Mouse (Mus musculus) embryonic facial prominence, embryonic 12.5 days (tissue): ENCODE results near the gene Atg7. TPM values are rescaled to one million over a fixed set of nuclear protein-coding genes. Genes with fewer than 3 reads are reported as not detected.
A peak's percentile ranks its signal among the peaks of the same experiment; 100 is the strongest.

Experiments
- ATAC-seq: fragments of 200-750 bp; cut with Nextera tagmentation; 2 replicates; pipeline ENCODE4 v1.8.0; 2017; ENCODE audit not compliant: insufficient number of reproducible peaks, insufficient read depth, low FRiP score, low TSS enrichment
- H3K27ac ChIP-seq: fragments of 300-500 bp; sonication (generic); 2 replicates; pipeline ENCODE4 v1.5.1; 2016; ENCODE audit warnings: mild to moderate bottlenecking
- H3K27me3 ChIP-seq: fragments of 300-500 bp; sonication (generic); 2 replicates; pipeline ENCODE4 v1.6.1; 2016; ENCODE audit warnings: mild to moderate bottlenecking, moderate library complexity
- H3K36me3 ChIP-seq: fragments of 300-500 bp; sonication (generic); 2 replicates; pipeline ENCODE4 v1.6.1; 2016; ENCODE audit warnings: mild to moderate bottlenecking
- H3K4me1 ChIP-seq: fragments of 300-500 bp; sonication (generic); 2 replicates; pipeline ENCODE4 v1.6.1; 2016
- H3K4me2 ChIP-seq: fragments of 300-500 bp; sonication (generic); replicated peaks from 2 replicates; pipeline ENCODE4 v1.6.1; 2016; ENCODE audit warnings: mild to moderate bottlenecking, moderate library complexity
- H3K4me3 ChIP-seq: fragments of 300-500 bp; sonication (generic); 2 replicates; pipeline ENCODE4 v1.5.1; 2016; ENCODE audit warnings: mild to moderate bottlenecking
- H3K9ac ChIP-seq: fragments of 300-500 bp; sonication (generic); 2 replicates; pipeline ENCODE4 v1.6.1; 2016; ENCODE audit warnings: mild to moderate bottlenecking, moderate library complexity
- H3K9me3 ChIP-seq: fragments of 300-500 bp; sonication (generic); 2 replicates; pipeline ENCODE4 v1.6.1; 2016; ENCODE audit warnings: mild to moderate bottlenecking, moderate library complexity
- WGBS: fragments of 180-500 bp; shearing (Covaris S2); methylation state at CpG from one replicate; pipeline ENCODE4 v1.1.7; 2016; 5-methylcytosine and 5-hydroxymethylcytosine counted together
- polyA plus RNA-seq: library from polyadenylated mRNA; unstranded; fragments of >200 nt; fragmentation: Nextera tagmentation; extraction: Ambion mirVana; gene quantifications from 2 replicates; pipeline ENCODE4 v1.2.1, GENCODE M21; 2016

Gene Atg7
- polyA plus RNA-seq, 1 experiment from 2014 or later, result 18.3 TPM

- Histone ChIP-seq H3K4me1 (peaks cover 6% of the 10 kb centered on the region; the same call in 1 of the 2 replicates), H3K36me3 (no peaks in the 10 kb centered on the region), H3K4me3 (no peak overlapping the region), H3K27me3 (no peaks in the 10 kb centered on the region), H3K9ac (no peak overlapping the region), H3K27ac (no peak overlapping the region), H3K9me3 (no peaks in the 10 kb centered on the region), H3K4me2 (no peak overlapping the region)
- no peak for ATAC-seq
- WGBS, result 27% methylated on average over 2 of the region's 2 CpGs
These were observed 47.8 kb downstream of the Atg7 start for GRCm38 (mm10) chr6:114690661-114691060.

GRCm38 (mm10) chr6:114691530-114691929, 48.6 kb downstream of the Atg7 start:
- Histone ChIP-seq H3K27me3 (no peaks in the 10 kb centered on the region), H3K4me1 (peaks cover 6% of the 10 kb centered on the region; the same call in 1 of the 2 replicates), H3K9me3 (no peaks in the 10 kb centered on the region), H3K4me2 (no peak overlapping the region), H3K36me3 (no peaks in the 10 kb centered on the region), H3K9ac (no peak overlapping the region), H3K27ac (no peak overlapping the region), H3K4me3 (no peak overlapping the region)
- 79% methylated on average over 6 of the region's 6 CpGs for WGBS
- no peak for ATAC-seq

- no peak for ATAC-seq
- Histone ChIP-seq H3K9me3 (no peaks in the 10 kb centered on the region), H3K4me2 (no peak overlapping the region), H3K4me1 (peaks cover 6% of the 10 kb centered on the region; the same call in 1 of the 2 replicates), H3K9ac (no peak overlapping the region), H3K36me3 (no peaks in the 10 kb centered on the region), H3K4me3 (no peak overlapping the region), H3K27me3 (no peaks in the 10 kb centered on the region), H3K27ac (no peak overlapping the region)
- 92% methylated on average over 10 of the region's 10 CpGs for WGBS
These were observed 49.8 kb downstream of the Atg7 start for GRCm38 (mm10) chr6:114692691-114693090.

- no peaks in the 10 kb centered on the region for H3K27me3 ChIP-seq
- WGBS, result 44% methylated on average over 9 of the region's 9 CpGs
- no peak overlapping the region for H3K4me3 ChIP-seq
- H3K36me3 ChIP-seq, result no peaks in the 10 kb centered on the region; the same call in 1 of the 2 replicates
- no peak overlapping the region for H3K27ac ChIP-seq
- no peaks in the 10 kb centered on the region for H3K9me3 ChIP-seq
- H3K9ac ChIP-seq, result no peak overlapping the region
- no peak for ATAC-seq
- no peaks in the 10 kb centered on the region for H3K4me1 ChIP-seq
- H3K4me2 ChIP-seq, result no peak overlapping the region
These were observed 55.0 kb downstream of the Atg7 start for GRCm38 (mm10) chr6:114697646-114698490.

GRCm38 (mm10) chr6:114698578-114698977, 55.7 kb downstream of the Atg7 start:
- Histone ChIP-seq H3K4me2 (no peak overlapping the region), H3K4me1 (no peaks in the 10 kb centered on the region), H3K27me3 (no peaks in the 10 kb centered on the region), H3K9me3 (no peaks in the 10 kb centered on the region), H3K27ac (no peak overlapping the region), H3K9ac (no peak overlapping the region), H3K36me3 (no peaks in the 10 kb centered on the region; the same call in 1 of the 2 replicates), H3K4me3 (no peak overlapping the region)
- ATAC-seq, result no peak
- 67% methylated on average over 5 of the region's 5 CpGs for WGBS

- 75% methylated on average over 3 of the region's 3 CpGs for WGBS
- no peaks in the 10 kb centered on the region for H3K4me1 ChIP-seq
- H3K36me3 ChIP-seq, result no peaks in the 10 kb centered on the region; the same call in 1 of the 2 replicates
- H3K27me3 ChIP-seq, result no peaks in the 10 kb centered on the region
- H3K4me3 ChIP-seq, result no peak overlapping the region
- no peak overlapping the region for H3K27ac ChIP-seq
- no peaks in the 10 kb centered on the region for H3K9me3 ChIP-seq
- ATAC-seq, result no peak
- H3K9ac ChIP-seq, result no peak overlapping the region
- H3K4me2 ChIP-seq, result no peak overlapping the region
These were observed 57.8 kb downstream of the Atg7 start for GRCm38 (mm10) chr6:114700704-114701103.

GRCm38 (mm10) chr6:114707032-114707431, 64.1 kb downstream of the Atg7 start:
- Histone ChIP-seq H3K27ac (no peak overlapping the region), H3K4me3 (no peak overlapping the region), H3K9me3 (no peaks in the 10 kb centered on the region), H3K9ac (no peak overlapping the region), H3K4me1 (0 out of 2 replicates have a peak, but pooled peaks cover 4% of the 10 kb centered on the region), H3K4me2 (no peak overlapping the region), H3K36me3 (no peaks in the 10 kb centered on the region; the same call in 1 of the 2 replicates), H3K27me3 (no peaks in the 10 kb centered on the region)
- 78% methylated on average over 3 of the region's 3 CpGs for WGBS
- ATAC-seq, result no peak

- Histone ChIP-seq H3K4me3 (no peak overlapping the region), H3K27ac (no peak overlapping the region), H3K36me3 (peaks cover 4% of the 10 kb centered on the region; the same call in 1 of the 2 replicates), H3K4me2 (no peak overlapping the region), H3K9me3 (no peaks in the 10 kb centered on the region), H3K27me3 (no peaks in the 10 kb centered on the region), H3K4me1 (peaks cover 16% of the 10 kb centered on the region), H3K9ac (no peak overlapping the region)
- ATAC-seq, result no peak
- WGBS, result 68% methylated on average over 4 of the region's 4 CpGs
These were observed 69.5 kb downstream of the Atg7 start for GRCm38 (mm10) chr6:114712242-114713050.

- Histone ChIP-seq H3K4me3 (no peak overlapping the region), H3K9me3 (no peaks in the 10 kb centered on the region), H3K4me1 (peaks cover 16% of the 10 kb centered on the region), H3K4me2 (no peak overlapping the region), H3K27ac (no peak overlapping the region), H3K36me3 (peaks cover 4% of the 10 kb centered on the region; the same call in 1 of the 2 replicates), H3K27me3 (no peaks in the 10 kb centered on the region), H3K9ac (no peak overlapping the region)
- WGBS, result 85% methylated on average over 3 of the region's 3 CpGs
- ATAC-seq, result no peak
These were observed 70.6 kb downstream of the Atg7 start for GRCm38 (mm10) chr6:114713538-114713937.

GRCm38 (mm10) chr6:114714654-114715053, 71.8 kb downstream of the Atg7 start:
- ATAC-seq, result no peak
- Histone ChIP-seq H3K27ac (no peak overlapping the region), H3K27me3 (no peaks in the 10 kb centered on the region), H3K4me1 (peaks cover 16% of the 10 kb centered on the region), H3K4me2 (no peak overlapping the region), H3K9ac (no peak overlapping the region), H3K9me3 (no peaks in the 10 kb centered on the region), H3K4me3 (no peak overlapping the region), H3K36me3 (peaks cover 4% of the 10 kb centered on the region; the same call in 1 of the 2 replicates)
- WGBS, result 33% methylated on average over 5 of the region's 5 CpGs

GRCm38 (mm10) chr6:114715289-114716030, 72.6 kb downstream of the Atg7 start:
- H3K36me3 ChIP-seq, result peaks cover 4% of the 10 kb centered on the region; the same call in 1 of the 2 replicates
- 0 out of 2 replicates have a peak overlapping the region, but pooled peaks have one; percentile 58 for H3K27ac ChIP-seq
- WGBS, result 58% methylated on average over 7 of the region's 7 CpGs
- H3K4me2 ChIP-seq, result no peak overlapping the region
- no peaks in the 10 kb centered on the region for H3K9me3 ChIP-seq
- H3K9ac ChIP-seq, result no peak overlapping the region
- H3K4me3 ChIP-seq, result no peak overlapping the region
- H3K27me3 ChIP-seq, result no peaks in the 10 kb centered on the region
- ATAC-seq, result no peak
- H3K4me1 ChIP-seq, result peaks cover 16% of the 10 kb centered on the region
